Mouse (Mus musculus): ENCODE measurements at regions not wholly inside any gene's neighbourhood (a gene's known extent, or its start where the extent isn't known, plus 50 kb on each side); places are given as distances from the start of the nearest gene placed in this dataset.
"Not testable (repeated sequence)": the region's sequence is repeated elsewhere in the genome, so short reads cannot be mapped to it uniquely, and the experiment has no call there.

- WGBS, result 68% methylated on average over 1 of the region's 1 CpGs
- Histone ChIP-seq H3K9me3 (no peaks in the 10 kb centered on the region), H3K4me3 (no peak overlapping the region), H3K27me3 (no peaks in the 10 kb centered on the region), H3K27ac (replicated peaks) (no peak overlapping the region), H3K4me2 (replicated peaks) (no peak overlapping the region), H3K9ac (replicated peaks) (no peak overlapping the region), H3K4me1 (no peaks in the 10 kb centered on the region), H3K36me3 (no peaks in the 10 kb centered on the region)
- no peak for ATAC-seq (ENCODE audit: low FRiP score, low read depth)
Observed at GRCm38 (mm10) chr19:33860658-33861057, 73.4 kb upstream of the Lipo1 start.

DNA sequence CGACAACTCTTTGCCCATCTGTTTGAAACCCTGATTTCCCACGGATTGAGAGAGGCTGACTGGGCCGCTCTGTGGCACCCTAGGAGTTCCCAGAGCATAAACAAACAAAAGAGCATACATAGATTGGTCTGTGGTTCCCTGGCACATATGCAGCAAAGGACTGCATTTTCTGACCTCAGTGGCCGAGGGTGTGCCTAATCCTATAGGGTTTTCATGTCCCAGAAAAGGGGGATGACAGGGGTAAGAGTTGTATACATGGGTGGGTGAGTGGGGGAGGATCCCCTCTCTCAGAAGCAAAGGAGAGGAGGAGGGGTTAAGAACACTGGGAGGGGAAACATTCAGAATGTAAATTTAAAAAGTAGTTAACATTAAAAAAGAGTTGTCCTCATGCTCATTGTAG lies 63.8 kb upstream of the Lipo1 start:
- ATAC-seq (ENCODE audit: low FRiP score, low read depth), result peak; percentile 73; the same call in 1 of the 2 replicates

GRCm38 (mm10) chr19:33850611-33851010 lies 63.4 kb upstream of the Lipo1 start:
- H3K36me3 ChIP-seq, result no peaks in the 10 kb centered on the region
- H3K9me3 ChIP-seq, result no peaks in the 10 kb centered on the region
- no peak overlapping the region for H3K27ac ChIP-seq (replicated peaks)
- H3K9ac ChIP-seq (replicated peaks), result no peak overlapping the region
- H3K27me3 ChIP-seq, result no peaks in the 10 kb centered on the region
- H3K4me3 ChIP-seq, result no peak overlapping the region
- H3K4me2 ChIP-seq (replicated peaks), result no peak overlapping the region
- ATAC-seq (ENCODE audit: low FRiP score, low read depth), result no peak
- H3K4me1 ChIP-seq, result no peaks in the 10 kb centered on the region

More for the DNA sequence above, 63.8 kb upstream of the Lipo1 start:
- H3K36me3 ChIP-seq, result no peaks in the 10 kb centered on the region
- H3K27me3 ChIP-seq, result no peaks in the 10 kb centered on the region
- 48% methylated on average over 4 of the region's 4 CpGs for WGBS
- H3K9ac ChIP-seq (replicated peaks), result no peak overlapping the region
- H3K4me3 ChIP-seq, result no peak overlapping the region
- H3K4me2 ChIP-seq (replicated peaks), result no peak overlapping the region
- no peak overlapping the region for H3K27ac ChIP-seq (replicated peaks)
- no peaks in the 10 kb centered on the region for H3K9me3 ChIP-seq
- H3K4me1 ChIP-seq, result no peaks in the 10 kb centered on the region

- not testable (repeated sequence) for H3K4me1 ChIP-seq; H3K27me3 ChIP-seq; H3K9ac ChIP-seq (replicated peaks); ATAC-seq (ENCODE audit: low FRiP score, low read depth); H3K4me3 ChIP-seq; H3K4me2 ChIP-seq (replicated peaks); H3K27ac ChIP-seq (replicated peaks); H3K36me3 ChIP-seq; H3K9me3 ChIP-seq
- WGBS, result 90% methylated on average over 3 of the region's 3 CpGs
Observed at GRCm38 (mm10) chr19:33850136-33850535, 62.9 kb upstream of the Lipo1 start.

GRCm38 (mm10) chr19:33849291-33850044 lies 62.2 kb upstream of the Lipo1 start:
- not testable (repeated sequence) for H3K9me3 ChIP-seq; H3K4me1 ChIP-seq; H3K36me3 ChIP-seq; H3K4me2 ChIP-seq (replicated peaks); ATAC-seq (ENCODE audit: low FRiP score, low read depth); H3K27ac ChIP-seq (replicated peaks); H3K27me3 ChIP-seq; H3K4me3 ChIP-seq; H3K9ac ChIP-seq (replicated peaks)
- 77% methylated on average over 6 of the region's 6 CpGs for WGBS

Data from midbrain, embryonic 12.5 days (tissue).